ENCODE assay signal across 22 mouse cellular contexts in genomic region chr4:122933051-122933591, GRCm38 (mm10). TPM values are rescaled to one million over a fixed set of nuclear protein-coding genes. Genes with fewer than 3 reads are reported as not detected.
A peak's percentile ranks its signal among the peaks of the same experiment; 100 is the strongest.
DNase-seq lines count a peak whose midpoint lies in the region; ATAC-seq and TF ChIP-seq lines count a peak whose summit lies in the region.
"Had no signal": no experiment of that assay in that cellular context is flagged by ENCODE, and none has a peak within 500 bp of the region (broad histone marks: within the 10 kb centered on the region; RNA-seq: fewer than 3 reads in every experiment).

No protein-coding gene starts in this region.

- no peak for TF ChIP-seq CTCF in small intestine, adult 2 months (IDR thresholded peaks at IDR 0.05; ENCODE audit: extremely low read depth, insufficient read length, insufficient replicate concordance, low read depth, low read length)
- TF ChIP-seq CTCF in layer of hippocampus, adult 2 months (conservative IDR thresholded peaks at IDR 0.05): no peak

- H3K27ac ChIP-seq in small intestine, adult 2 months (ENCODE audit: insufficient read depth, low read depth, low read length): peak overlapping the region; percentile 82
- no peak overlapping the region for H3K27ac ChIP-seq in forebrain, embryonic 12.5 days
- H3K27ac ChIP-seq in layer of hippocampus, adult 2 months: no peak overlapping the region
- H3K27ac ChIP-seq: forebrain, embryonic 13.5 days; heart, adult 2 months; hindbrain, embryonic 13.5 days; intestine, embryonic 15.5 days; left cerebral cortex, adult 2 months; limb, embryonic 10.5 days; midbrain, embryonic 10.5 days; neural tube, embryonic 13.5 days had no signal

- H3K4me2 ChIP-seq in forebrain, embryonic 12.5 days: no peak overlapping the region
- H3K4me2 ChIP-seq: forebrain, embryonic 13.5 days; hindbrain, embryonic 13.5 days; intestine, embryonic 15.5 days; neural tube, embryonic 13.5 days had no signal

- WGBS in small intestine, adult 2 months: 41% methylated on average over 3 of the region's 3 CpGs
- WGBS in forebrain, embryonic 12.5 days: 71% methylated on average over 3 of the region's 3 CpGs

- H3K27me3 ChIP-seq in small intestine, adult 2 months (ENCODE audit: control insufficient read depth, insufficient read depth, low read length): no peaks in the 10 kb centered on the region
- H3K27me3 ChIP-seq in forebrain, embryonic 12.5 days: no peaks in the 10 kb centered on the region
- H3K27me3 ChIP-seq: forebrain, embryonic 13.5 days; hindbrain, embryonic 13.5 days; intestine, embryonic 15.5 days; neural tube, embryonic 13.5 days had no signal

- no peak for TF ChIP-seq POLR2A in small intestine, adult 2 months (IDR thresholded peaks at IDR 0.05; ENCODE audit: low read depth, low read length)

- H3K9ac ChIP-seq in forebrain, embryonic 12.5 days: no peak overlapping the region
- H3K9ac ChIP-seq: forebrain, embryonic 13.5 days; hindbrain, embryonic 13.5 days; intestine, embryonic 15.5 days; liver, postnatal 0 days; neural tube, embryonic 13.5 days had no signal

- peak; percentile 25 for DNase-seq in spleen, adult 18-20 months
- DNase-seq in spleen, postnatal 14 days (ENCODE audit: low spot score in 2 of 2): no peak
- peak; percentile 71 for DNase-seq in CD4-positive helper T cell, adult 2 months (ENCODE audit: low read depth, low spot score)
- DNase-seq in T-cell, adult 2 months (ENCODE audit: low spot score): peak; percentile 31
- DNase-seq in urinary bladder, postnatal 25 days (ENCODE audit: low spot score): no peak
- DNase-seq in layer of hippocampus, adult 2 months (ENCODE audit: low spot score in 2 of 2): no peak
- DNase-seq: adrenal gland, adult 2 months; cerebellum, adult 9-10 months; gastrocnemius, postnatal 10 days; heart, postnatal 10 days; liver, postnatal 0 days had no signal

- ATAC-seq in forebrain, embryonic 12.5 days (ENCODE audit: low FRiP score): no peak
- ATAC-seq: forebrain, embryonic 13.5 days; intestine, embryonic 15.5 days had no signal

- no peaks in the 10 kb centered on the region for H3K9me3 ChIP-seq in forebrain, embryonic 12.5 days
- H3K9me3 ChIP-seq: forebrain, embryonic 13.5 days; hindbrain, embryonic 13.5 days; intestine, embryonic 15.5 days; limb, embryonic 10.5 days; midbrain, embryonic 10.5 days; neural tube, embryonic 13.5 days had no signal

- no peaks in the 10 kb centered on the region for H3K36me3 ChIP-seq in small intestine, adult 2 months (ENCODE audit: control insufficient read depth, insufficient read depth, low read length)
- H3K36me3 ChIP-seq in forebrain, embryonic 12.5 days (replicated peaks): no peaks in the 10 kb centered on the region
- H3K36me3 ChIP-seq: hindbrain, embryonic 13.5 days; intestine, embryonic 15.5 days; limb, embryonic 10.5 days; midbrain, embryonic 10.5 days; neural tube, embryonic 13.5 days had no signal

- H3K4me1 ChIP-seq in small intestine, adult 2 months (ENCODE audit: control insufficient read depth, insufficient read depth, insufficient read length, low read length): peaks cover 15% of the 10 kb centered on the region
- H3K4me1 ChIP-seq in forebrain, embryonic 12.5 days: no peaks in the 10 kb centered on the region
- H3K4me1 ChIP-seq: forebrain, embryonic 13.5 days; hindbrain, embryonic 13.5 days; intestine, embryonic 15.5 days; limb, embryonic 10.5 days; midbrain, embryonic 10.5 days; neural tube, embryonic 13.5 days had no signal

- H3K4me3 ChIP-seq in small intestine, adult 2 months (ENCODE audit: low read depth, low read length): 0 out of 2 replicates have a peak overlapping the region, but pooled peaks have one; percentile 14
- no peak overlapping the region for H3K4me3 ChIP-seq in forebrain, embryonic 12.5 days (replicated peaks)
- no peak overlapping the region for H3K4me3 ChIP-seq in layer of hippocampus, adult 2 months
- H3K4me3 ChIP-seq: forebrain, embryonic 13.5 days; heart, adult 2 months; hindbrain, embryonic 13.5 days; intestine, embryonic 15.5 days; left cerebral cortex, adult 2 months; limb, embryonic 10.5 days; midbrain, embryonic 10.5 days; neural tube, embryonic 13.5 days had no signal

RNA-seq across cellular contexts. Expression of gene Mfsd2a, which starts 27.9 kb away (rescaled TPM):
- 23.8 and 28.0 TPM in 2 replicates for polyA plus RNA-seq in small intestine, adult 2 months (2012; rRNA removed)
- 21.7 TPM in 2 replicates for polyA plus RNA-seq in forebrain, embryonic 12.5 days (2016; fragmentation: Nextera tagmentation; extraction: Ambion mirVana)
- total RNA-seq in layer of hippocampus, adult 2 months (2021): 10 to 100 TPM; 45.8 to 49.1 TPM
- total RNA-seq: common myeloid progenitor, adult 5-6 weeks had no signal
- polyA plus RNA-seq: liver, postnatal 0 days had no signal

RNA-seq across cellular contexts. Expression of gene Cap1, which starts 47.3 kb away (rescaled TPM):
- polyA plus RNA-seq in small intestine, adult 2 months (2012; rRNA removed): 46.5 and 85.8 TPM in 2 replicates
- polyA plus RNA-seq in forebrain, embryonic 12.5 days (2016; fragmentation: Nextera tagmentation; extraction: Ambion mirVana): 28.1 and 44.4 TPM in 2 replicates
- total RNA-seq in layer of hippocampus, adult 2 months (2021): 100 to 1,000 TPM; 296 to 316 TPM

Comparison
In these comparisons a context has a peak if more than half of its experiments do, and no peak if none do; other contexts are left out.
1. DNase-seq: peak in spleen, adult 18-20 months (2 of 2), CD4-positive helper T cell, adult 2 months (single experiment) and T-cell, adult 2 months (single experiment); none in spleen, postnatal 14 days (0 of 2), urinary bladder, postnatal 25 days (single experiment) and layer of hippocampus, adult 2 months (0 of 2).